Mouse (Mus musculus) yolk sac, embryonic 10.5 days (tissue): ENCODE results near the gene Hsh2d.

ENCODE experiments used
- DNase-seq: peaks from one replicate; pipeline ENCODE4 v3.0.0-alpha.2; 2017; ENCODE audit warnings: low spot score

Gene Hsh2d

GRCm38 (mm10) chr8:72190215-72190539 lies 739 bp downstream of the Hsh2d start:
- DNase-seq = no peak

GRCm38 (mm10) chr8:72192065-72192464 lies 2.6 kb downstream of the Hsh2d start:
- DNase-seq = no peak

- DNase-seq = no peak
Measured at GRCm38 (mm10) chr8:72197997-72198396, 8.6 kb downstream of the Hsh2d start.

DNA sequence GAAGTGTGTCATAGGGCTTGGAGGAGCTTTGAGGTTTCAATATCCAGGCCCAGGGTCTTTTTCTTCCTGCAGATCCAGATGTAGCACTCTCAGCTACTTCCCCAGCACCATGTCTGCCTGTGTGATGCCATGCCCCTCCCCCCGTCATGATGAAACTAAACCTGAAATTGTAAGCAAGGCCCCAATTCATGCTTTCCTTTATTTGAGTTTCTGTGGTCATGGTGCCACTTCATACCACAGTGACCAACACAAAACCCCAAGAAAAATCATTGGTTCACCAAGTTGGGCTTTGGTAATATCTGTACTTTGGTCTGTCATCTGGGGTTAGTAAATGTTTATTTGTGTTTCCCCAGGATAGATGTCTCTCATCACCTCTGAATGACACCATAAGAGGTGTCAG lies 19.1 kb downstream of the Hsh2d start:
- DNase-seq = no peak

- DNase-seq = no peak
Measured at GRCm38 (mm10) chr8:72210222-72210621, 20.8 kb downstream of the Hsh2d start.

- no peak for DNase-seq
Measured at GRCm38 (mm10) chr8:72210710-72211109, 21.3 kb downstream of the Hsh2d start.

GRCm38 (mm10) chr8:72211846-72212245 lies 22.4 kb downstream of the Hsh2d start:
- DNase-seq = no peak

GRCm38 (mm10) chr8:72212751-72213150 lies 23.3 kb downstream of the Hsh2d start, which contains the start of gene Cib3:
Gene Cib3 (minus strand): TSS chr8:72212837.
- DNase-seq = no peak

- DNase-seq = no peak
Measured at GRCm38 (mm10) chr8:72213536-72213935, 24.1 kb downstream of the Hsh2d start, which contains the start of gene Gm11034. Gene Gm11034 (minus strand): TSS chr8:72213636.

DNA sequence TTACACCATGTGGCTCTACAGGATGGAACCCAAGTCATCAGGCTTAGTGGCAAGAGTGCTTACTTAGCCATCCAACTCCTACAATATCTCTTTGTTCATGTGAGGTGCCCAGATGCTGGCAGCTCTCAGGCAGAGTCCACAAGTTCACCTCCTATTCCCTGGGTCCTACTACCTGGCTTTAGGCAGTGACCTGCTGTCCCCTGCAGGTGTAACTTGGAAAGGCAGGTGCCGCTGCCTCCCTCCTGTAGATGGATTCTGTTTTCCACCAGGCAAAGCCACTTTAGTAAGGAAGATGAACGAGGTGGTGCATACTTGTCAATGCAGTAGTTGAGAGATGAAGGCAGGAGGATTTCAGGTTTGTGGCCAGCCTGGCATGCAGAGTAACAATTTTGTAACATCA lies 25.6 kb downstream of the Hsh2d start:
- no peak for DNase-seq

- DNase-seq = no peak
Measured at GRCm38 (mm10) chr8:72215871-72216270, 26.4 kb downstream of the Hsh2d start.

- DNase-seq = no peak
Measured at GRCm38 (mm10) chr8:72218781-72219540, 29.5 kb downstream of the Hsh2d start.

- DNase-seq = peak; percentile 94
Measured at GRCm38 (mm10) chr8:72219541-72220363, 30.3 kb downstream of the Hsh2d start, which contains the start of gene Fam32a. Gene Fam32a (plus strand): TSS chr8:72219730.

DNA sequence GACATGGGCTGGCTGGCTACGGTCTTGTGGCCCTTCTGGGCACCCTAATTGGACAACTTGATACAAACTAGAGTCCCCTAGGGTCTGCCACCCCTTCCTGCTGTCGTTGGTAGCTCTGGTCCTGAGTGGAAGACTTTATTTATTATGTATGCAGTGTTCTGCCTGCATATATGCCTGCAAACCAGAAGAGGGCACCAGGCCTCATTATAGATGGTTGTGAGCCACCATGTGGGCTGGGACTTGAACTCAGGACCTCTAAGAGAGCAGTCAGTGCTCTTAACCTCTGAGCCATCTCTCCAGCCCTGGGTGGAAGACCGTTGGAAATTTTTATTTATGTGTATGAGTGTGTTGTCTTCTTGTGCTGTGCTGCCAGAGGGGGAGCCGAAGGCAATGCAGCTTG lies 31.3 kb downstream of the Hsh2d start:
- DNase-seq = no peak

- DNase-seq = no peak
Measured at GRCm38 (mm10) chr8:72222656-72223055, 33.2 kb downstream of the Hsh2d start.

DNA sequence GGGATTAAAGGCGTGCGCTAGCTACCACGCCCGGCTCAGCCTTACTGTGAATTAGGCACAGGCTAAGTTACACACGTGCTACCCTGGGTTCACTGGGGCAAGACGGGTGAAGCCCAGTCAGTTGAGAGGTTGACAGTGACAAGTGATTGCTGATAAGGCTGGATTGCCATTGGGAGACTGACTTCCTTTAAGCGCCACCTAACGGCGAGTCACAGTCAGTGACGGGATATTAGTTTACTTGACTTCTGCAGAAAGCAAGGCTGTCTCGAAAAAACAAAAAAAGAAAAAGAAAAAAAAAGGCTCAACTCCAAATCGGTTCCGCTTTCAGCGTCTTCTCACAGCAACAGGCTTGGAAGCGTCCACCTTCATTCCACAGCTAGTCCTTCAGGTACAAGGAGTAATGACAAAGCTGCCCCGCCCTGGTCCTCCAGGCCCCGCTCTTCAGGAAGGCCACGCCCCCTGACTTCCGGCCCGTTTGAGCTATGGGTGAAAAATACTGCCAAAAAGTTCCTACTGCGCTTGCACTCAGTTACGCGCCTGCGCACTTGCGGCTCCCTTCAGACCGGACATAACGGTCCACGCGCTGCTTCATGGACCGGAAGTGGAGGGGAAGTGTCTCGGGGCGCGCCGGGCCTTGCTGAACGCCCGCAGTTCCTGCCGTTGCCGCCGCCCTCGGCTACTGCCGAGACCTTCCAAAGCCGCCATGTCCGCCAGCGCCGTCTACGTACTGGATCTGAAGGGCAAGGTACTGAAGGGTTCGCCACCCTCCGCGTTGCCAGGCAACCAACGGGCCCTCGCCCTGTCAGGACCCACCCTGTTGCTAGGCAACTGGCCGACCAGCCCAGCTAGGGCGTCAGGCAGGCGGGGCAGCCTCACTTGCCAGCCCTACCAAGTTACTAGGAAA lies 50.3 kb downstream of the Hsh2d start, which contains the start of gene Ap1m1:
Ap1m1 (plus strand) TSS at position 520 of the 904 bp plus-strand sequence.
- DNase-seq = peak; percentile 99

GRCm38 (mm10) chr8:72240403-72240763 lies 50.9 kb downstream of the Hsh2d start:
- DNase-seq = no peak

DNA sequence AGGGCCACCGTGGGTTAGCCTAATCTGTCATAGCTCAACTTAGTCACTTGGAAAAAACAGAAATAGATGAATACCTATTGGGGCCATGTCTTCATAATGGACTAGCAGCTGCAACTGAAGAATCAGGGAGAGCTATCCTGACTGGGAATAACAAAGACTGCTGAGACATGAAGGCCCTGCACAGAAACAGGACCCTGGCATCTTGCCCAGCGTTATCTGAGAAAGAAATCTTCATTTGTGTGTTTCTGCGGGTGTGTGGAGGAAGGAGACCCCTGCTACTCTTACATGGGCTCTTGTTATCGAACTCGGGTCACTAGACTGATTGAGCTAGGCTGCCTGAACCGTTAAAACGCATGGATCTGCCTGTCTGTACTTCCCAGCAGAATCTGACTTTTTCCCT lies 51.5 kb downstream of the Hsh2d start:
- no peak for DNase-seq

DNA sequence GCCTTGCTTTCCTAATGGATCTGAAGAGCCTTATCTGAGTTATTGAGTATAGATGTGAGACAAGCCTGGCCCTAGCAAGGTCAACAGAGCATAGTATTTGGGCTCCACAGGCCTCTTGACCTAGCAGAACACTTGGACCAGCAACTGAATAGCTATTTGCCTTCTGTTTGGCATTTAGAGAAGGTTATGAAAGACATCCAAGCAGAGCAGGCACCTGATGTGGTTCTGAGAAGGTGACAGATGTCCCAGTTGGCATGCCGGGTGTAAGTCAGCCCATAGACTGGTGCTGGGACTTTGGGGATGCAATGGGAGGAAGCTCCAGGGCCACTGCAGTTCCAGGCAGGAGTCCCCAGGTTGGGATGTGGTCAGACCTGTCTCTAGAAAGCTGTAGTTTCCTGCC lies 52.8 kb downstream of the Hsh2d start:
- DNase-seq = no peak

- DNase-seq = no peak
Measured at GRCm38 (mm10) chr8:72244610-72245009, 55.2 kb downstream of the Hsh2d start.
